Mouse (Mus musculus): Measurements from ENCODE around the gene Tox4.

- TF ChIP-seq CTCF (IDR thresholded peaks at IDR 0.05; ENCODE audit: extremely low read depth, insufficient read depth, insufficient read length, insufficient replicate concordance) (no peak), POLR2A (IDR thresholded peaks at IDR 0.05; ENCODE audit: low read depth, low read length) (no peak)
Measured at GRCm38 (mm10) chr14:52325890-52326289, 46.9 kb downstream of the Tox4 start.
